Mouse (Mus musculus) layer of hippocampus, adult 2 months (tissue): ENCODE results near the gene Ccdc189. TPM values are rescaled to one million over a fixed set of nuclear protein-coding genes. Genes with fewer than 3 reads are reported as not detected.
A peak's percentile ranks its signal among the peaks of the same experiment; 100 is the strongest.
"Not testable (repeated sequence)": the region's sequence is repeated elsewhere in the genome, so short reads cannot be mapped to it uniquely, and the experiment has no call there.

Experiments
- DNase-seq, 2 experiments: peaks; one replicate each; pipeline ENCODE4 v3.0.0; 2022; ENCODE audit warnings: low spot score in 2 of 2
- H3K27ac ChIP-seq: fragments of 200-600 bp; 2 replicates; pipeline ENCODE4 v1.8.1; 2022
- H3K4me3 ChIP-seq: fragments of 200-600 bp; 2 replicates; pipeline ENCODE4 v1.8.1; 2022; ENCODE audit warnings: mild to moderate bottlenecking
- CTCF ChIP-seq: fragments of 200-600 bp; conservative IDR thresholded peaks from 2 replicates; pipeline ENCODE4 v1.8.1; 2022; ENCODE audit warnings: antibody characterized with exemption, mild to moderate bottlenecking, moderate library complexity
- long read RNA-seq, 2 experiments: library from polyadenylated mRNA; stranded (forward); transcript quantifications; one replicate each; pipeline ENCODE4 v2.0.0; 2021; ENCODE audit warnings: borderline mapping rate in 2 of 2
- total RNA-seq, 2 experiments: library from RNA; stranded (reverse); gene quantifications; 2 replicates each; pipeline ENCODE4 v1.2.3; 2021

Ccdc189 gene
- 10 to 100 TPM; 11.5 to 12.9 TPM for total RNA-seq
- long read RNA-seq, experiment 1, partial matches to known transcripts, result 0 of 2 reads
- long read RNA-seq, experiment 1, other reads (novel, unspliced or antisense), result 1 of 2 reads
- long read RNA-seq, experiment 2, partial matches to known transcripts, result 0 of 9 reads
- long read RNA-seq, experiment 2, other reads (novel, unspliced or antisense), result 7 of 9 reads

GRCm38 (mm10) chr7:127588011-127588871 lies at the start of gene Ccdc189, which contains the start of gene Rnf40:
Gene Ccdc189, minus strand, starts transcription at chr7:127588595.
Gene Rnf40, plus strand, starts transcription at chr7:127588767.
- TF ChIP-seq CTCF, result no peak; the same call in 1 of the 2 replicates
- peak; percentile 89 to 98 for DNase-seq
- Histone ChIP-seq H3K27ac (peak within 1 kb of the TSS; percentile 93), H3K4me3 (peak within 1 kb of the TSS; percentile 99)

- no peak for TF ChIP-seq CTCF
- Histone ChIP-seq H3K27ac (peak overlapping the region; percentile 76), H3K4me3 (peak overlapping the region; percentile 60)
- DNase-seq, result peak; percentile 78
These were observed 48.6 kb upstream of the Ccdc189 start for GRCm38 (mm10) chr7:127636963-127637362.

GRCm38 (mm10) chr7:127631416-127631815 lies 43.0 kb upstream of the Ccdc189 start:
- TF ChIP-seq CTCF, result no peak
- no peak overlapping the region for H3K27ac ChIP-seq
- DNase-seq, result no peak
- H3K4me3 ChIP-seq, result no peak overlapping the region

DNA sequence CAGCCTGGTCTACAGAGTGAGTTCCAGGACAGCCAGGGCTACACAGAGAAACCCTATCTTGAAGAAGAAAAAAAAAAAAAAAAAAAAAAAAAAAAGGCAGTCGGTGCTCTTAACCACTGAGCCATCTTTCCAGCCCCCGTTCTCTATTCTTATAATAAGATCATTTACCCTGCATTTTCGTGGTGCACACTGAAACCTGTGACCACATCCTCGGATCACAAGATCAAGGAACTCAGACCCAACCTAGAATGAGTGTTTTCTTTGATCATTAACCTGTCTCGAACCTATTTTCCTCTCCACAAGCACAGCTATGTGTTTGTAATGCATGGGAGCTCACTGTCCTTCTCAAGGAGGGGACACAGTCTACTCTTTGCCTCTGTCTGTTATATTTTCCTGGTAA lies 40.3 kb upstream of the Ccdc189 start:
- TF ChIP-seq CTCF, result no peak
- Histone ChIP-seq H3K4me3 (no peak overlapping the region), H3K27ac (no peak overlapping the region)
- DNase-seq, result no peak

DNA sequence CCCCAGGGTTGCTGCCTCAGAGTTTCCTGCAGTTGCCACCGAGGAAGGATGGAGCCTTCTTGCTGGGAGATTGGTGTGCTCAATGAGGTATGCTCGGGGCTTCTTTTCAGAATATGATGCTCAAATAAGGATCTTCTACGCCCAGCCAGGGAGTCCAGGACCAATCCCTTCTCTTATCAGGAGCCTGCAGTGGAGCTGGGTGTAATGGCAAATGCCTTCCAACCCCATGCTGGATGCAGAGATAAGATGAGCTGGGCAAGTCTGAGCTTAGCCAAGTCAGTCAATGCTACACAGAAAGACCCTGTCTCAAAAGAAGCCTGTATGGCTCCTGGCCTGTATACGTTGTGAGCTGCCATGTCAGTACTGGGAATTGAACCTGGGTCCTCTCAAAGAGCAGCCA lies 38.1 kb upstream of the Ccdc189 start:
- H3K27ac ChIP-seq, result no peak overlapping the region
- no peak for TF ChIP-seq CTCF
- DNase-seq, result no peak
- H3K4me3 ChIP-seq, result no peak overlapping the region

DNA sequence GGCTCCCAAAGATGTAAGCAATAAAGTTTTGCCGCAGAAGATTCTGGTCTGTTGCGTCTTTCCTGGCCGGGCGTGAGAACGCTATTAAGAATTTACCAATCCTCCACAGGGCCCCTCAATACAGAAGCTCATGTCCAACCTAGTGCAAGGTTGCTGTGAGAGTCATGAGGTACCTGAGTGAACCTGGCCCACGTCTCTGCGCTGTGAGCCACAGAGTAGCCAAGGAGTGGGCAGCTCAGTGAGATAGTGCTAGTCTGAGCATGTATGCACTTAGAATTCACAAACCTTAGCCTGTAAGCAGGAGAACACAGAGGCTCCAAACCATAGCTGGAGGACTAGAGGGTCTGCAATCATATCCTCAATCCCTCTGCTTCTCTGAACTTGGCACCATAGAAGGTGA lies 37.6 kb upstream of the Ccdc189 start:
- no peak for DNase-seq
- no peak overlapping the region for H3K4me3 ChIP-seq
- no peak for TF ChIP-seq CTCF
- no peak overlapping the region for H3K27ac ChIP-seq

- not testable (repeated sequence) for H3K4me3 ChIP-seq, DNase-seq
- H3K27ac ChIP-seq, result peak overlapping the region; percentile 18; the same call in 1 of the 2 replicates
These were observed 30.0 kb upstream of the Ccdc189 start for GRCm38 (mm10) chr7:127618402-127618801.

DNA sequence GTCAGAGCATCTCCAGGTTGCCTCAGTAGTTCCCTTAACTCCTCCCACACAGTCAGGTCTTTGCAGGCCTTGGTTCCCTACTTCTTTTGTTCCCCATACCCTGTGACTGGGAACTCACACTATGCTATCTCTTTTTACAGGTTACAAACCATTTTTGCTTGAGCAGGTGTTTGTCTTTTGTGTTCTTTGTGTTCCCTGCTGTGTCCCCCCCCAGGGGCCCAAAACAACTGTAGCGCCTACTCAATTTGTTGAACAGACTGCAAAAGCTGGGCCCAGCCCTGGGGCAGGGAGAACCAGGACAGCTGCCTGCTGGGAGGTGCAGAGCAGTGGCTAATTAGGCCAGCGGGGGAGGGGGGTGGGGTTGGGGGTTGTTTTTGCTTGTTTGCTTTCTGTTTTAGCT lies 29.6 kb upstream of the Ccdc189 start:
- DNase-seq, result no peak
- peak overlapping the region; percentile 18; the same call in 1 of the 2 replicates for H3K27ac ChIP-seq
- no peak for TF ChIP-seq CTCF
- no peak overlapping the region for H3K4me3 ChIP-seq

GRCm38 (mm10) chr7:127616881-127617280 lies 28.5 kb upstream of the Ccdc189 start:
- H3K27ac ChIP-seq, result no peak overlapping the region
- TF ChIP-seq CTCF, result no peak
- DNase-seq, result no peak
- no peak overlapping the region for H3K4me3 ChIP-seq

GRCm38 (mm10) chr7:127616336-127616735 lies 27.9 kb upstream of the Ccdc189 start:
- Histone ChIP-seq H3K27ac (no peak overlapping the region), H3K4me3 (no peak overlapping the region)
- no peak for DNase-seq
- TF ChIP-seq CTCF, result no peak

GRCm38 (mm10) chr7:127614891-127615843 lies 26.8 kb upstream of the Ccdc189 start, which contains the start of gene Zfp629:
Gene Zfp629, minus strand, starts transcription at chr7:127615797.
- no peak for TF ChIP-seq CTCF
- peak within 1 kb of the TSS; percentile 98 for H3K4me3 ChIP-seq
- H3K27ac ChIP-seq, result peak within 1 kb of the TSS; percentile 93
- DNase-seq, result peak; percentile 78 to 79

- TF ChIP-seq CTCF, result no peak
- DNase-seq, result no peak
- Histone ChIP-seq H3K4me3 (peak overlapping the region; percentile 98), H3K27ac (peak overlapping the region; percentile 93)
These were observed 26.1 kb upstream of the Ccdc189 start for GRCm38 (mm10) chr7:127614511-127614890.
